In genomic region chr12:107908826-107909225, GRCm38 (mm10) we compare ENCODE assay signal across 21 mouse cellular contexts.
DNase-seq lines count a peak whose midpoint lies in the region; ATAC-seq and TF ChIP-seq lines count a peak whose summit lies in the region.
"Had no signal": no experiment of that assay in that cellular context is flagged by ENCODE, and none has a peak within 500 bp of the region (broad histone marks: within the 10 kb centered on the region; RNA-seq: fewer than 3 reads in every experiment).

No protein-coding gene starts in this region.

- no peak overlapping the region for H3K4me2 ChIP-seq in intestine, postnatal 0 days (replicated peaks; ENCODE audit: low read depth)
- H3K4me2 ChIP-seq in intestine, embryonic 16.5 days (ENCODE audit: low read depth, low read length), result no peak overlapping the region
- H3K4me2 ChIP-seq: forebrain, embryonic 13.5 days; heart, embryonic 12.5 days; hindbrain, embryonic 13.5 days; midbrain, embryonic 12.5 days had no signal

- TF ChIP-seq CTCF in intestine, postnatal 0 days (IDR thresholded peaks at IDR 0.05; ENCODE audit: low read depth), result no peak

- 0 out of 2 replicates have a peak, but pooled peaks cover 5% of the 10 kb centered on the region for H3K9me3 ChIP-seq in intestine, postnatal 0 days (ENCODE audit: control insufficient read depth)
- H3K9me3 ChIP-seq in intestine, embryonic 16.5 days (ENCODE audit: control insufficient read depth, low read length), result no peaks in the 10 kb centered on the region

- peak; percentile 57 for DNase-seq in CD4-positive helper T cell, adult 2 months (ENCODE audit: low read depth, low spot score)
- DNase-seq in induced T-regulatory cell, adult 2 months (ENCODE audit: low read depth), result peak; percentile 67
- DNase-seq in spleen, adult 12 weeks (ENCODE audit: low spot score), result no peak
- DNase-seq in gastrocnemius, postnatal 10 days, result no peak
- DNase-seq: adrenal gland, adult 8-10 months; B cell, adult 2 months; cerebellum, adult 18-20 months; cerebellum, postnatal 14 days; gastrocnemius, postnatal 25 days; heart, adult 18-20 months; heart, postnatal 10 days; kidney, adult 9 months; kidney, postnatal 14 days; layer of hippocampus, postnatal 36 days had no signal

- H3K27ac ChIP-seq in intestine, postnatal 0 days (ENCODE audit: low read depth, low read length), result no peak overlapping the region
- H3K27ac ChIP-seq in intestine, embryonic 16.5 days (ENCODE audit: low read length), result no peak overlapping the region
- H3K27ac ChIP-seq: forebrain, embryonic 13.5 days; hindbrain, embryonic 13.5 days; midbrain, embryonic 12.5 days had no signal

- H3K36me3 ChIP-seq in intestine, postnatal 0 days (ENCODE audit: control insufficient read depth, insufficient read depth), result no peaks in the 10 kb centered on the region
- H3K36me3 ChIP-seq in intestine, embryonic 16.5 days (ENCODE audit: control insufficient read depth, insufficient read depth, low read length), result no peaks in the 10 kb centered on the region
- H3K36me3 ChIP-seq: heart, embryonic 12.5 days; hindbrain, embryonic 13.5 days; midbrain, embryonic 12.5 days had no signal

- WGBS in intestine, postnatal 0 days, result 82% methylated on average over 11 of the region's 11 CpGs
- WGBS in intestine, embryonic 16.5 days, result 81% methylated on average over 11 of the region's 11 CpGs

- no peaks in the 10 kb centered on the region for H3K4me1 ChIP-seq in intestine, postnatal 0 days (replicated peaks; ENCODE audit: control insufficient read depth, insufficient read depth, low read length)
- H3K4me1 ChIP-seq in intestine, embryonic 16.5 days (ENCODE audit: control insufficient read depth, insufficient read depth, low read length), result no peaks in the 10 kb centered on the region
- H3K4me1 ChIP-seq: heart, embryonic 12.5 days; midbrain, embryonic 12.5 days had no signal

- H3K4me3 ChIP-seq in intestine, postnatal 0 days (ENCODE audit: low read depth, low read length), result no peak overlapping the region
- no peak overlapping the region for H3K4me3 ChIP-seq in intestine, embryonic 16.5 days (ENCODE audit: low read length)
- H3K4me3 ChIP-seq: forebrain, embryonic 13.5 days; heart, embryonic 12.5 days; hindbrain, embryonic 13.5 days; midbrain, embryonic 12.5 days had no signal

- H3K27me3 ChIP-seq in intestine, postnatal 0 days (replicated peaks; ENCODE audit: control insufficient read depth, insufficient read depth, low read length), result no peaks in the 10 kb centered on the region
- no peaks in the 10 kb centered on the region for H3K27me3 ChIP-seq in intestine, embryonic 16.5 days (replicated peaks; ENCODE audit: control insufficient read depth, insufficient read depth, low read length)
- H3K27me3 ChIP-seq: forebrain, embryonic 13.5 days; heart, embryonic 12.5 days; hindbrain, embryonic 13.5 days; midbrain, embryonic 12.5 days had no signal

- H3K9ac ChIP-seq in intestine, postnatal 0 days (ENCODE audit: low read depth, low read length), result no peak overlapping the region
- H3K9ac ChIP-seq in intestine, embryonic 16.5 days (ENCODE audit: low read depth, low read length), result no peak overlapping the region
- H3K9ac ChIP-seq: forebrain, embryonic 13.5 days; heart, embryonic 12.5 days; hindbrain, embryonic 13.5 days; midbrain, embryonic 12.5 days had no signal

- ATAC-seq in intestine, postnatal 0 days, result peak; percentile 13; the same call in 1 of the 2 replicates
- ATAC-seq in intestine, embryonic 16.5 days, result no peak
- peak; percentile 80 for ATAC-seq in CD4-positive, CD25-positive, alpha-beta regulatory T cell, adult 4 months
- ATAC-seq: forebrain, embryonic 13.5 days had no signal

Comparison
In these comparisons a context has a peak if more than half of its experiments do, and no peak if none do; other contexts are left out.
1. DNase-seq: peak in CD4-positive helper T cell, adult 2 months (single experiment) and induced T-regulatory cell, adult 2 months (single experiment); none in spleen, adult 12 weeks (single experiment) and gastrocnemius, postnatal 10 days (single experiment).